Mouse (Mus musculus): ENCODE measurements around the gene Cacna2d4. TPM values are rescaled to one million over a fixed set of nuclear protein-coding genes. Genes with fewer than 3 reads are reported as not detected.

Gene Cacna2d4
- polyA plus RNA-seq, 1 experiment = not detected

GRCm38 (mm10) chr6:119214190-119214589, 22.1 kb upstream of the Cacna2d4 start:
- TF ChIP-seq GATA1 (IDR thresholded peaks at IDR 0.05; ENCODE audit: low read length) = no peak

- no peak for TF ChIP-seq GATA1 (IDR thresholded peaks at IDR 0.05; ENCODE audit: low read length)
Measured at GRCm38 (mm10) chr6:119215040-119215613, 21.2 kb upstream of the Cacna2d4 start.

GRCm38 (mm10) chr6:119217661-119218060, 18.7 kb upstream of the Cacna2d4 start:
- TF ChIP-seq GATA1 (IDR thresholded peaks at IDR 0.05; ENCODE audit: low read length) = no peak

GRCm38 (mm10) chr6:119218591-119218990, 17.7 kb upstream of the Cacna2d4 start:
- TF ChIP-seq GATA1 (IDR thresholded peaks at IDR 0.05; ENCODE audit: low read length) = no peak

GRCm38 (mm10) chr6:119219237-119219870, 17.0 kb upstream of the Cacna2d4 start:
- no peak for TF ChIP-seq GATA1 (IDR thresholded peaks at IDR 0.05; ENCODE audit: low read length)

- TF ChIP-seq GATA1 (IDR thresholded peaks at IDR 0.05; ENCODE audit: low read length) = no peak
Measured at GRCm38 (mm10) chr6:119220297-119220696, 16.0 kb upstream of the Cacna2d4 start.

GRCm38 (mm10) chr6:119224451-119225195, 11.7 kb upstream of the Cacna2d4 start:
- TF ChIP-seq GATA1 (IDR thresholded peaks at IDR 0.05; ENCODE audit: low read length) = no peak

- TF ChIP-seq GATA1 (IDR thresholded peaks at IDR 0.05; ENCODE audit: low read length) = no peak
Measured at GRCm38 (mm10) chr6:119225226-119225625, 11.1 kb upstream of the Cacna2d4 start.

GRCm38 (mm10) chr6:119225731-119226130, 10.6 kb upstream of the Cacna2d4 start:
- no peak for TF ChIP-seq GATA1 (IDR thresholded peaks at IDR 0.05; ENCODE audit: low read length)

- no peak for TF ChIP-seq GATA1 (IDR thresholded peaks at IDR 0.05; ENCODE audit: low read length)
Measured at GRCm38 (mm10) chr6:119227001-119227400, 9.3 kb upstream of the Cacna2d4 start.

GRCm38 (mm10) chr6:119228861-119229603, 7.3 kb upstream of the Cacna2d4 start:
- TF ChIP-seq GATA1 (IDR thresholded peaks at IDR 0.05; ENCODE audit: low read length) = no peak

GRCm38 (mm10) chr6:119233066-119233465, 3.3 kb upstream of the Cacna2d4 start:
- TF ChIP-seq GATA1 (IDR thresholded peaks at IDR 0.05; ENCODE audit: low read length) = no peak

GRCm38 (mm10) chr6:119235441-119235840, 885 bp upstream of the Cacna2d4 start:
- no peak for TF ChIP-seq GATA1 (IDR thresholded peaks at IDR 0.05; ENCODE audit: low read length)

GRCm38 (mm10) chr6:119237427-119237989, 1.2 kb downstream of the Cacna2d4 start:
- TF ChIP-seq GATA1 (IDR thresholded peaks at IDR 0.05; ENCODE audit: low read length) = no peak

GRCm38 (mm10) chr6:119239341-119240005, 3.1 kb downstream of the Cacna2d4 start:
- TF ChIP-seq GATA1 (IDR thresholded peaks at IDR 0.05; ENCODE audit: low read length) = no peak
